Mouse (Mus musculus) cerebellum, adult 2 months (tissue): Measurements from ENCODE around the gene Hcst.

Source experiments
- CTCF ChIP-seq: fragments of 200-500 bp; IDR thresholded peaks from 2 replicates; pipeline ENCODE4 v1.5.1; 2011; ENCODE audit warnings: low read depth, mild to moderate bottlenecking, control low read depth, low read length, moderate library complexity, borderline replicate concordance; ENCODE audit not compliant: insufficient read depth
- POLR2A ChIP-seq: fragments of 200-500 bp; IDR thresholded peaks from 2 replicates; pipeline ENCODE4 v1.6.1; 2011; ENCODE audit warnings: low read length, control low read depth, borderline replicate concordance; ENCODE audit not compliant: insufficient read depth

DNA sequence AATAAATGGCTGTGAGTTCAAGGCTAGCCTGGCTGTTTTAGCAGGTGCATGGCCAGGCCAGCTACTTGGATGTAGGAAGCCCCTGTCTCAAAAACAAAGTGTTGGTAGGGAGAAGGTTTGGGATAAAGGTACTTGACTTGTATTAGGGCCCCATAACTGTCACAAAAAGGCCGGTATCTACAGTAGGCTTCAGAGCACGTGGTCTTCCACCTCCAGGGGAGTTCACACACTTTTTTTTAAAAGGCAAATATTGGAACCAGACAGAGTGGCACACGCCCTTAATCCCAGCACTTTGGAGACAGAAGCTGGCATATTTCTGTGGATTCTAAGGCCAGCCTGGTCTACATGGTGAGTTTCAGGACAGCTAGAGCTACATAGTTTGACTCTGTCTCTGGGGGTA is 1.0 kb upstream of the Hcst start:
- no peak for TF ChIP-seq CTCF
- no peak for TF ChIP-seq POLR2A
